Mouse (Mus musculus) frontal cortex, postnatal 10 days (tissue): ENCODE measurements around the gene 3100002H09Rik.
A peak's percentile ranks its signal among the peaks of the same experiment; 100 is the strongest.

Experiments
- DNase-seq, 2 experiments: peaks; one replicate each; pipeline ENCODE4 v3.0.0; 2022; ENCODE audit warnings: low spot score in 2 of 2, mixed read lengths in 1 of 2

3100002H09Rik gene

GRCm38 (mm10) chr4:124615406-124615960, 4.9 kb upstream of the 3100002H09Rik start:
- no peak for DNase-seq

GRCm38 (mm10) chr4:124614189-124614588, 3.6 kb upstream of the 3100002H09Rik start:
- no peak for DNase-seq

- DNase-seq = no peak
These were observed 1.2 kb upstream of the 3100002H09Rik start for GRCm38 (mm10) chr4:124611768-124612167.

- DNase-seq = no peak
These were observed 537 bp downstream of the 3100002H09Rik start for GRCm38 (mm10) chr4:124610066-124610465.

GRCm38 (mm10) chr4:124607166-124607565, 3.4 kb downstream of the 3100002H09Rik start:
- peak; percentile 32 to 44 for DNase-seq

GRCm38 (mm10) chr4:124606180-124606579, 4.4 kb downstream of the 3100002H09Rik start:
- DNase-seq = no peak

GRCm38 (mm10) chr4:124605255-124605654, 5.3 kb downstream of the 3100002H09Rik start:
- DNase-seq = no peak

- DNase-seq = no peak
These were observed 6.9 kb downstream of the 3100002H09Rik start for GRCm38 (mm10) chr4:124603712-124604111.

GRCm38 (mm10) chr4:124595929-124596328, 14.7 kb downstream of the 3100002H09Rik start:
- no peak for DNase-seq

GRCm38 (mm10) chr4:124594933-124595332, 15.7 kb downstream of the 3100002H09Rik start:
- peak; percentile 66 to 73 for DNase-seq

GRCm38 (mm10) chr4:124593691-124594090, 16.9 kb downstream of the 3100002H09Rik start:
- no peak for DNase-seq

- DNase-seq = no peak
These were observed 17.4 kb downstream of the 3100002H09Rik start for GRCm38 (mm10) chr4:124593210-124593609.

GRCm38 (mm10) chr4:124592241-124592640, 18.4 kb downstream of the 3100002H09Rik start:
- DNase-seq = no peak

- DNase-seq = no peak
These were observed 29.9 kb downstream of the 3100002H09Rik start for GRCm38 (mm10) chr4:124580695-124581094.

GRCm38 (mm10) chr4:124575955-124576445, 34.6 kb downstream of the 3100002H09Rik start:
- DNase-seq = no peak

- DNase-seq = peak; percentile 51 to 64
These were observed 35.2 kb downstream of the 3100002H09Rik start for GRCm38 (mm10) chr4:124575269-124575954.

- no peak for DNase-seq
These were observed 37.0 kb downstream of the 3100002H09Rik start for GRCm38 (mm10) chr4:124573586-124573985.

GRCm38 (mm10) chr4:124570977-124571376, 39.6 kb downstream of the 3100002H09Rik start:
- no peak for DNase-seq

GRCm38 (mm10) chr4:124569661-124570060, 40.9 kb downstream of the 3100002H09Rik start:
- DNase-seq = no peak

- no peak for DNase-seq
These were observed 47.2 kb downstream of the 3100002H09Rik start for GRCm38 (mm10) chr4:124563371-124563770.

- no peak for DNase-seq
These were observed 47.9 kb downstream of the 3100002H09Rik start for GRCm38 (mm10) chr4:124562721-124563120.
